Mouse (Mus musculus): ENCODE measurements at regions not wholly inside any gene's neighbourhood (a gene's known extent, or its start where the extent isn't known, plus 50 kb on each side); places are given as distances from the start of the nearest gene placed in this dataset.

DNA sequence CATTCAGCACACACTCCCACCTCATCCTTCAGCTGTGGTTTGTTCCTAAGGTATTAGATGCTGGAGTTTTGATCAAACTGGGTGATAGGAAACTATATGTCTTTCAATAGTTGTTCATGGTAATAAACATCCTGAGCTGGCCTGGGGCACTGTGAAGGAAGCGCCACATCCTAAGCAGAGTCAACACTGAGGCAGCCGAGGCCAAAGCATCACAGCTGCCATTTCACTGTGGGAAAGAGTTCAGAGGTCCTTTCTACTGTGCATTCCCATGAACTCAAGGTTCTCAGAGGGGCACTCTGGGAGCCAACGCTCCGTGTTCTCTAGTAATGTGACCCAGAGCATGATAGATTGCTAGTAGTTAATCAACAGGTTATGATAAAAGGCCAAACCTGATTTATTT, 497.9 kb downstream of the Cetn3 start:
- ATAC-seq (ENCODE audit: insufficient number of reproducible peaks, low FRiP score): no peak
- 76% methylated on average over 4 of the region's 4 CpGs for WGBS
- Histone ChIP-seq H3K9ac (no peak overlapping the region), H3K36me3 (no peaks in the 10 kb centered on the region), H3K4me1 (replicated peaks) (no peaks in the 10 kb centered on the region), H3K4me3 (no peak overlapping the region), H3K27me3 (replicated peaks) (no peaks in the 10 kb centered on the region), H3K27ac (ENCODE audit: poor library complexity, severe bottlenecking) (no peak overlapping the region), H3K9me3 (replicated peaks) (no peaks in the 10 kb centered on the region), H3K4me2 (no peak overlapping the region)

- Histone ChIP-seq H3K27me3 (replicated peaks) (no peaks in the 10 kb centered on the region), H3K4me1 (replicated peaks) (no peaks in the 10 kb centered on the region), H3K9ac (no peak overlapping the region), H3K36me3 (no peaks in the 10 kb centered on the region), H3K4me3 (no peak overlapping the region), H3K9me3 (replicated peaks) (no peaks in the 10 kb centered on the region), H3K27ac (ENCODE audit: poor library complexity, severe bottlenecking) (no peak overlapping the region), H3K4me2 (no peak overlapping the region)
- WGBS: 32% methylated on average over 3 of the region's 3 CpGs
- no peak for ATAC-seq (ENCODE audit: insufficient number of reproducible peaks, low FRiP score)
Measured at GRCm38 (mm10) chr13:82295834-82296233, 513.0 kb downstream of the Cetn3 start.

- Histone ChIP-seq H3K4me1 (replicated peaks) (peaks cover 6% of the 10 kb centered on the region), H3K36me3 (no peaks in the 10 kb centered on the region), H3K4me2 (no peak overlapping the region), H3K9me3 (replicated peaks) (no peaks in the 10 kb centered on the region), H3K4me3 (no peak overlapping the region), H3K9ac (no peak overlapping the region), H3K27ac (ENCODE audit: poor library complexity, severe bottlenecking) (no peak overlapping the region), H3K27me3 (replicated peaks) (no peaks in the 10 kb centered on the region)
- 50% methylated on average over 2 of the region's 2 CpGs for WGBS
- ATAC-seq (ENCODE audit: insufficient number of reproducible peaks, low FRiP score): no peak
Measured at GRCm38 (mm10) chr13:82304227-82304626, 521.4 kb downstream of the Cetn3 start.

GRCm38 (mm10) chr13:82305076-82305475, 522.2 kb downstream of the Cetn3 start:
- ATAC-seq (ENCODE audit: insufficient number of reproducible peaks, low FRiP score): no peak
- 32% methylated on average over 6 of the region's 6 CpGs for WGBS
- H3K9me3 ChIP-seq (replicated peaks): no peaks in the 10 kb centered on the region

DNA sequence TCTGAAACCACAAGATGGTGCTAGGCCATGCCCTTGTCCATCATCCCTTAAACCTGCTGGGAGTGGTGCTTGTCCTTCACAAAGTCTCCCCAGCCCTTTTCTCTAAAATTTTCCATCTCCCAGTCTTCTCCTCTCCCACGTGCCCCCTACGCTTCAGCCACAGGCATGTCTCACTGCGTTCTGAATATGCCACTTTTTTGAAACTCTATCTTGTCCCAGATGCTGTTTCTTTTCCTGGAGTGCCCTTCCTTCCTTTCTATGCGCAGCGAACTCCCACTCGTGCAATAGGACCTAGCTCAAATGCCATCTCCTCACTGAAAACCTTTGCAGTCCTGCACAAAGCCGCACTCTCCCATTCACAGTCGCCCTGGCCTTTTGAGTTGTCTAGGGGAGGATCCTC, 525.5 kb downstream of the Cetn3 start:
- no peak for ATAC-seq (ENCODE audit: insufficient number of reproducible peaks, low FRiP score)

More at GRCm38 (mm10) chr13:82305076-82305475, 522.2 kb downstream of the Cetn3 start:
- no peak overlapping the region for H3K27ac ChIP-seq (ENCODE audit: poor library complexity, severe bottlenecking)
- peaks cover 6% of the 10 kb centered on the region for H3K4me1 ChIP-seq (replicated peaks)
- no peak overlapping the region for H3K4me2 ChIP-seq
- no peaks in the 10 kb centered on the region for H3K36me3 ChIP-seq
- no peaks in the 10 kb centered on the region for H3K27me3 ChIP-seq (replicated peaks)
- H3K4me3 ChIP-seq: no peak overlapping the region
- no peak overlapping the region for H3K9ac ChIP-seq

DNA sequence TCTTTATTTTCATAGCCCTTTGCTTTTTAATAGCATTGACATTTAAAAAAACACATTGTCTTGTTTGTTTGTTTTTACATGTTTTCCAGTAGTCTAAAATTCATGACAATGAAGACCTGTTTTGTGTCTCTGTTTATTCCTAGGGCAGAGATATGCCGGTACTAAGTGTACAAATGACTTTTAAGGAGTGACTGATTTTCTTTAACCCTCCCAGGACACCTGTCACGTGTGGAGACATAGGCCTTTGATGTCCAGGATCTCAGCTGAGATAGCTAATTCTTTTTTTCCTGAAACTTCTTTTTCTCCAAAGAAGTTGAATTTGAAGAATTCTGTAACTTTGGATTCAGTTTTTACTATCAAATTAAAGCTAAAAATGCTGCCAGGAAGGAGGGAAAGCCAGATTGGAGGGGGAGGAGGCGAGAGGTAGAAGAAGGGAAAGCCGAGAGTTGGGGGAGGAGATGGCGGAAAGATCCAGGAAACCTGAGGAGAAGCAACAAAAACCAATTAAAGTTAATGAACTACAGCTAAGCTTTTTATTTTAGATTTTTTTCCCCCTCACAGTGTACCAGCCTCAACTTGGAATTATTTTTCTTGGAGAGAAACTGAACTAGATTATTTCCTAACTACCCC, 533.8 kb downstream of the Cetn3 start:
- 60% methylated on average over 5 of the region's 5 CpGs for WGBS
- no peak for ATAC-seq (ENCODE audit: insufficient number of reproducible peaks, low FRiP score)

More for the DNA sequence above, 525.5 kb downstream of the Cetn3 start:
- no peaks in the 10 kb centered on the region for H3K27me3 ChIP-seq (replicated peaks)
- H3K36me3 ChIP-seq: no peaks in the 10 kb centered on the region
- no peak overlapping the region for H3K4me3 ChIP-seq
- 72% methylated on average over 8 of the region's 8 CpGs for WGBS
- H3K4me2 ChIP-seq: no peak overlapping the region
- H3K27ac ChIP-seq (ENCODE audit: poor library complexity, severe bottlenecking): no peak overlapping the region
- no peak overlapping the region for H3K9ac ChIP-seq
- peaks cover 6% of the 10 kb centered on the region for H3K4me1 ChIP-seq (replicated peaks)
- no peaks in the 10 kb centered on the region; the same call in 1 of the 2 replicates for H3K9me3 ChIP-seq (replicated peaks)

DNA sequence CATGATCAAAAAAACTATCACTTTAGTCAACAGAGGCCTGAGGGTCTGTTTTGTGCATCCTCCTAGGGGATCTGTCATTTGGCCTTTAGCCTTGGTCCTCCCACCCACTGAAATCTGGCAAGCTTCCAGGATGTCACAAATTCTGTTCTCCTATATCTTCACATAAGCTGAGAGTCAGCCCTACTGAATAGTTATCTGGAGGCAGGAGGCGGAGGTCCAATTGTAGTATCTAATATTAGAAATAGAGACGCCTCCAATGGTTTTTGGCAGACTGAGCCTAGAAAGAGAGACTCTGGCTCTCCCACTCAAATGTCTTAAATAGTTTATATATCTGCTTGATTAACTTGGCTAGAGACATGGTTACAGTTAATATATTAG, 534.3 kb downstream of the Cetn3 start:
- WGBS: 19% methylated on average over 2 of the region's 2 CpGs
- Histone ChIP-seq H3K9ac (no peak overlapping the region), H3K36me3 (no peaks in the 10 kb centered on the region), H3K4me1 (replicated peaks) (peaks cover 6% of the 10 kb centered on the region; the same call in 1 of the 2 replicates), H3K4me2 (no peak overlapping the region), H3K27me3 (replicated peaks) (no peaks in the 10 kb centered on the region), H3K4me3 (no peak overlapping the region), H3K27ac (ENCODE audit: poor library complexity, severe bottlenecking) (no peak overlapping the region), H3K9me3 (replicated peaks) (no peaks in the 10 kb centered on the region)
- 0 out of 2 replicates have a peak, but pooled peaks have one; percentile 29 for ATAC-seq (ENCODE audit: insufficient number of reproducible peaks, low FRiP score)

More for the DNA sequence above, 533.8 kb downstream of the Cetn3 start:
- Histone ChIP-seq H3K9me3 (replicated peaks) (no peaks in the 10 kb centered on the region; the same call in 1 of the 2 replicates), H3K4me1 (replicated peaks) (peaks cover 6% of the 10 kb centered on the region; the same call in 1 of the 2 replicates), H3K9ac (no peak overlapping the region), H3K27ac (ENCODE audit: poor library complexity, severe bottlenecking) (no peak overlapping the region), H3K4me2 (no peak overlapping the region), H3K27me3 (replicated peaks) (no peaks in the 10 kb centered on the region), H3K4me3 (no peak overlapping the region), H3K36me3 (no peaks in the 10 kb centered on the region)

DNA sequence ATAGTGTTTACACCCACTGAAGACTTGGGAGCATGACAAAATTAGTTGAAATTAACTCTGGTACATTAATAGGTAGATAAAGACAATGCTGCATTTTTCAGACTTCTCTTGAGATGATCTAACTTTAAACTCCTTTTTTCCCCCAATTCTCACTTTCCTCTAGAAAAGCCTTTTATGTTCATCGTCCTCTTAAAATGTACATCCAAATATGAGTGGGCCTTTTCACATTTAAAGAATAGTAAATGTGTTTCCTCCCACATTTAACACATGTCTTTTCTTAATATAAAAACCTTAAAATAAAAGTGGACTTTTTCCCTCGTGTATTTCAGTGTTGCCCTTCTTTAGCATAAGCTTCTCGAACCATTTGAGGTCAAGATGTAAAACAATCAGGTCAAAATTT, 535.5 kb downstream of the Cetn3 start:
- Histone ChIP-seq H3K36me3 (no peaks in the 10 kb centered on the region), H3K4me2 (no peak overlapping the region), H3K4me3 (no peak overlapping the region), H3K4me1 (replicated peaks) (peaks cover 6% of the 10 kb centered on the region; the same call in 1 of the 2 replicates), H3K27ac (ENCODE audit: poor library complexity, severe bottlenecking) (no peak overlapping the region), H3K9me3 (replicated peaks) (no peaks in the 10 kb centered on the region), H3K9ac (no peak overlapping the region), H3K27me3 (replicated peaks) (no peaks in the 10 kb centered on the region)
- 79% methylated on average over 3 of the region's 3 CpGs for WGBS
- ATAC-seq (ENCODE audit: insufficient number of reproducible peaks, low FRiP score): no peak

GRCm38 (mm10) chr13:82354355-82354754, 571.5 kb downstream of the Cetn3 start:
- 89% methylated on average over 2 of the region's 2 CpGs for WGBS
- Histone ChIP-seq H3K27me3 (replicated peaks) (no peaks in the 10 kb centered on the region), H3K4me1 (replicated peaks) (no peaks in the 10 kb centered on the region)

GRCm38 (mm10) chr13:82355296-82355695, 572.4 kb downstream of the Cetn3 start:
- H3K9ac ChIP-seq: no peak overlapping the region
- H3K4me3 ChIP-seq: no peak overlapping the region
- no peaks in the 10 kb centered on the region for H3K9me3 ChIP-seq (replicated peaks)
- no peak overlapping the region for H3K4me2 ChIP-seq
- H3K27me3 ChIP-seq (replicated peaks): no peaks in the 10 kb centered on the region
- H3K36me3 ChIP-seq: no peaks in the 10 kb centered on the region
- H3K27ac ChIP-seq (ENCODE audit: poor library complexity, severe bottlenecking): no peak overlapping the region
- no peaks in the 10 kb centered on the region for H3K4me1 ChIP-seq (replicated peaks)
- no peak for ATAC-seq (ENCODE audit: insufficient number of reproducible peaks, low FRiP score)

More at GRCm38 (mm10) chr13:82354355-82354754, 571.5 kb downstream of the Cetn3 start:
- H3K27ac ChIP-seq (ENCODE audit: poor library complexity, severe bottlenecking): no peak overlapping the region
- H3K9me3 ChIP-seq (replicated peaks): no peaks in the 10 kb centered on the region
- no peak overlapping the region for H3K9ac ChIP-seq
- H3K4me2 ChIP-seq: no peak overlapping the region
- H3K4me3 ChIP-seq: no peak overlapping the region
- no peak for ATAC-seq (ENCODE audit: insufficient number of reproducible peaks, low FRiP score)
- H3K36me3 ChIP-seq: no peaks in the 10 kb centered on the region

DNA sequence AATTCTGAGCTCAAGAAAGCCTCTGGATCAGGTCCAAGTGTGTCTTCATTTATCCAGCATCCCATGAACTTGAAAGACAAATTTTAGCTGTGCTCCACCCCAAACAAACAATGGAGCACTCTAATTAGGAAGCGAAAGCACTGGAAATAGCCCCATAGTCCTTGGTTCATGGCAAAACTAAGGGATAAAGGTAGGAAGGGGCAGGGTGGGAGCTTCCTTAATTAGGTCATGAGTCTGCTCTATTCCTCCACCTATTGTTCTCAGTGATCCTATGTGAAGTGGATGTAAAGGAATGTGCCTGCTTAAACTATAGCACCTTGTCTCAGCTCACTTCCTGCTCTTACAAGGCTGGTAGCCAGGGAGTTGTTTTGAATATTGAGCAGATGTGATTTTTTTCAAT, 576.6 kb downstream of the Cetn3 start:
- Histone ChIP-seq H3K9ac (no peak overlapping the region), H3K4me2 (no peak overlapping the region), H3K4me1 (replicated peaks) (no peaks in the 10 kb centered on the region), H3K27ac (ENCODE audit: poor library complexity, severe bottlenecking) (no peak overlapping the region), H3K9me3 (replicated peaks) (no peaks in the 10 kb centered on the region), H3K36me3 (no peaks in the 10 kb centered on the region), H3K27me3 (replicated peaks) (no peaks in the 10 kb centered on the region), H3K4me3 (no peak overlapping the region)
- ATAC-seq (ENCODE audit: insufficient number of reproducible peaks, low FRiP score): no peak
- WGBS: 65% methylated on average over 1 of the region's 1 CpGs

DNA sequence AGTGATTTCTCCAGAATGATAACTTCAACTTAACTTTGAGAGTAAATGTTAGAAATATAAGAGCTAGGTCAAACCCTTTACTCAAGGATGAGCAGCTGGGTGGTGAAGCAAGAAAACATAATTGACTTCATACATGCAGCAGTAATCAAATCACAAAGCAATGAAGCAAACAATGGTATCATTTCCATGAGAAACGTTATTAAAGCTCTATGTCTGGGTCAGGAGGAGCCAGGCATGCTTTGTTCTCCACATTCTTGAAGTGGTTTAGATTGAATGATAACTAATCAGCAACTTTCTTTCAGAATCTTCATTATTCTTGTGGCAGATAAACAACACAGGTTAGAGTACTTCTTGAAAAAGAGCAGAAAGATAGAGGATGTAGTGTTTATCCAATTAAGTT, 577.8 kb downstream of the Cetn3 start:
- Histone ChIP-seq H3K9me3 (replicated peaks) (no peaks in the 10 kb centered on the region), H3K4me2 (no peak overlapping the region), H3K36me3 (no peaks in the 10 kb centered on the region), H3K27me3 (replicated peaks) (no peaks in the 10 kb centered on the region), H3K4me1 (replicated peaks) (no peaks in the 10 kb centered on the region), H3K27ac (ENCODE audit: poor library complexity, severe bottlenecking) (no peak overlapping the region), H3K9ac (no peak overlapping the region), H3K4me3 (no peak overlapping the region)
- no peak for ATAC-seq (ENCODE audit: insufficient number of reproducible peaks, low FRiP score)
- WGBS: 23% methylated on average over 1 of the region's 1 CpGs
